Mouse (Mus musculus): ENCODE measurements around the gene Mapkapk2.

DNA sequence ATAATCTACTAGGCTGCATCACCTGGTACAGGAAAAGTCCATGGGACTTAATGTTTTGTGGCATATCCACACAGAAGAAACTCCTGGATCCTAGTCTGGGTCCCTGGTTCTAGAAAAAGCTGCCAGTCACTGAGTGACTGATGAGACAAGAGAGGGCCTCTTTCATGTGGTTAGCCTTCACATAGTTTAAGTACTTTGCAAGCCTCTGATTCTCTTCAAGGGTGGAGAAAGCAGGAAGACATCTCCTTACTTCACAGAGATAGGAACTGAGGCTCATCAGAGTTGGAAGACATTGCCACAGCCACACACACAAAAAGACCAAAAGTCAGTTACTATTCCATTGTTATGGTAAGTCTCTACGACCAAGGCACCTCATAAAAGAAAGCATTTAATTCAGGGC lies 91.6 kb downstream of the Mapkapk2 start:
- TF ChIP-seq CTCF (IDR thresholded peaks at IDR 0.05; ENCODE audit: low read depth, low read length) (no peak), EP300 (IDR thresholded peaks at IDR 0.05; ENCODE audit: insufficient read depth, low read depth, low read length) (no peak)

All from ES-Bruce4 (cell line).